Mouse (Mus musculus) limb, embryonic 14.5 days (tissue): ENCODE data around the gene Idnk. TPM values are rescaled to one million over a fixed set of nuclear protein-coding genes. Genes with fewer than 3 reads are reported as not detected.
A peak's percentile ranks its signal among the peaks of the same experiment; 100 is the strongest.
"Not testable (repeated sequence)": the region's sequence is repeated elsewhere in the genome, so short reads cannot be mapped to it uniquely, and the experiment has no call there.

Experiments used
- ATAC-seq: fragments of 200-750 bp; cut with Nextera tagmentation; 2 replicates; pipeline ENCODE4 v1.8.0; 2017; ENCODE audit warnings: low read depth, moderate number of reproducible peaks, moderate TSS enrichment; ENCODE audit not compliant: low FRiP score
- DNase-seq: peaks from one replicate; pipeline ENCODE4 v3.0.0-alpha.2; 2015; ENCODE audit warnings: low spot score
- H3K27ac ChIP-seq: fragments of 300-500 bp; sonication (generic); replicated peaks from 2 replicates; pipeline ENCODE4 v1.5.1; 2014; ENCODE audit warnings: low read depth, mild to moderate bottlenecking, low read length, moderate library complexity, mixed read lengths
- H3K27me3 ChIP-seq: fragments of 300-500 bp; sonication (generic); 2 replicates; pipeline ENCODE4 v1.6.1; 2014; ENCODE audit warnings: low read length, mixed read lengths; ENCODE audit not compliant: control insufficient read depth, insufficient read depth
- H3K36me3 ChIP-seq: fragments of 300-500 bp; sonication (generic); 2 replicates; pipeline ENCODE4 v1.6.1; 2014; ENCODE audit warnings: mild to moderate bottlenecking, low read length, moderate library complexity, mixed read lengths; ENCODE audit not compliant: control insufficient read depth, insufficient read depth
- H3K4me1 ChIP-seq: fragments of 300-500 bp; sonication (generic); 2 replicates; pipeline ENCODE4 v1.6.1; 2014; ENCODE audit warnings: antibody characterized with exemption, low read length, mixed read lengths; ENCODE audit not compliant: control insufficient read depth, insufficient read depth
- H3K4me2 ChIP-seq: fragments of 300-500 bp; sonication (generic); replicated peaks from 2 replicates; pipeline ENCODE4 v1.6.1; 2014; ENCODE audit warnings: low read depth, mild to moderate bottlenecking, low read length, moderate library complexity; ENCODE audit not compliant: severe bottlenecking
- H3K4me3 ChIP-seq: fragments of 300-500 bp; sonication (generic); replicated peaks from 2 replicates; pipeline ENCODE4 v1.5.1; 2014; ENCODE audit warnings: low read length
- H3K9ac ChIP-seq: fragments of 300-500 bp; sonication (generic); 2 replicates; pipeline ENCODE4 v1.6.1; 2014; ENCODE audit warnings: mild to moderate bottlenecking, low read depth, low read length, moderate library complexity; ENCODE audit not compliant: severe bottlenecking
- H3K9me3 ChIP-seq: fragments of 300-500 bp; sonication (generic); 2 replicates; pipeline ENCODE4 v1.6.1; 2016; ENCODE audit warnings: low read length; ENCODE audit not compliant: control insufficient read depth
- POLR2A ChIP-seq: fragments of 200-500 bp; IDR thresholded peaks from 2 replicates; pipeline ENCODE4 v1.8.0; 2012; ENCODE audit warnings: inconsistent platforms, mild to moderate bottlenecking, moderate library complexity, borderline replicate concordance; ENCODE audit not compliant: insufficient read depth, insufficient read length; ENCODE audit errors: extremely low read depth
- WGBS: fragments of 180-500 bp; shearing (Covaris S2); extraction: QIAGEN DNeasy Blood & Tissue Kit; methylation state at CpG from one replicate; pipeline ENCODE4 v1.1.7; 2014; 5-methylcytosine and 5-hydroxymethylcytosine counted together
- polyA plus RNA-seq, 2 experiments: library from polyadenylated mRNA; depleted of rRNA in 1 of 2; stranded (reverse) in 1 of 2; unstranded in 1 of 2; fragments of >200 nt; fragmentation: Nextera tagmentation in 1 of 2; extraction: Ambion mirVana in 1 of 2; gene quantifications; 2 replicates each; pipeline versions ENCODE4 v1.2.1 to v1.2.3; 2012 to 2014

Idnk gene
- polyA plus RNA-seq, 2 experiments = 17.7 to 31.1 TPM

DNA sequence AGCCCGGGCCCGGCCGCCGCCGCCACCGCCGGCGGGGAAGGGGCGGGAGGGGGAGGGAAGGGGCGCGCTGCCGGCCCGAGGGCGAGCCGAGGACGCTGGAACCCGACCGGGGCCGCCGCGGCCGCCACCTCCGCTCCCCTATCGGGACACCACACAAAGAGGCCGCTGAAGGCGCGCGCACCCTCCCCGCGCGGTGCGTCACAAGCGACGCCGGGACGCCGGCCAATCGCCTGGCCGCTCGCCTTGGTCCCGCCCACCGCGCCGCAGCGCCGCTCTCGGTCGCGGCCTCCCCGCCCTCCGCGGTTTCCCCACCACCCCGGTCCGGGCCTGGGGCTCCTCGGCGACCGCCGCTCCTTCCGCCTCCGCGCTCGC lies 29.1 kb upstream of the Idnk start, which contains the start of gene Hnrnpa0:
Gene Hnrnpa0 (minus strand): TSS at position 161 of the 372 bp plus-strand sequence.
- TF ChIP-seq POLR2A = peak; percentile 62; the same call in 1 of the 2 replicates
- WGBS = 0% methylated on average over 8 of the region's 62 CpGs
- peak within 1 kb of the TSS; percentile 75 for H3K4me2 ChIP-seq

GRCm38 (mm10) chr13:58128768-58129671 lies 28.4 kb upstream of the Idnk start:
- DNase-seq = peak; percentile 94
- Histone ChIP-seq H3K36me3 (peaks cover 17% of the 10 kb centered on the region), H3K9ac (peak overlapping the region; percentile 98), H3K4me3 (peak overlapping the region; percentile 98), H3K4me1 (peaks cover 13% of the 10 kb centered on the region; the same call in 1 of the 2 replicates), H3K9me3 (no peaks in the 10 kb centered on the region), H3K27me3 (no peaks in the 10 kb centered on the region), H3K27ac (peak overlapping the region; percentile 99), H3K4me2 (peak overlapping the region; percentile 58)
- TF ChIP-seq POLR2A = peak; percentile 72; the same call in 1 of the 2 replicates
- under 1% methylated on average over 71 of the region's 83 CpGs for WGBS
- ATAC-seq = peak; percentile 95

More for the DNA sequence above, 29.1 kb upstream of the Idnk start, which contains the start of gene Hnrnpa0:
- DNase-seq = peak; percentile 95
- H3K4me3 ChIP-seq = peak within 1 kb of the TSS; percentile 98
- H3K27me3 ChIP-seq = no peaks in the 10 kb centered on the region
- ATAC-seq = peak; percentile 93
- peaks cover 13% of the 10 kb centered on the region; the same call in 1 of the 2 replicates for H3K4me1 ChIP-seq
- H3K9me3 ChIP-seq = no peaks in the 10 kb centered on the region
- peaks cover 17% of the 10 kb centered on the region for H3K36me3 ChIP-seq
- peak within 1 kb of the TSS; percentile 99 for H3K27ac ChIP-seq
- H3K9ac ChIP-seq = peak within 1 kb of the TSS; percentile 98

DNA sequence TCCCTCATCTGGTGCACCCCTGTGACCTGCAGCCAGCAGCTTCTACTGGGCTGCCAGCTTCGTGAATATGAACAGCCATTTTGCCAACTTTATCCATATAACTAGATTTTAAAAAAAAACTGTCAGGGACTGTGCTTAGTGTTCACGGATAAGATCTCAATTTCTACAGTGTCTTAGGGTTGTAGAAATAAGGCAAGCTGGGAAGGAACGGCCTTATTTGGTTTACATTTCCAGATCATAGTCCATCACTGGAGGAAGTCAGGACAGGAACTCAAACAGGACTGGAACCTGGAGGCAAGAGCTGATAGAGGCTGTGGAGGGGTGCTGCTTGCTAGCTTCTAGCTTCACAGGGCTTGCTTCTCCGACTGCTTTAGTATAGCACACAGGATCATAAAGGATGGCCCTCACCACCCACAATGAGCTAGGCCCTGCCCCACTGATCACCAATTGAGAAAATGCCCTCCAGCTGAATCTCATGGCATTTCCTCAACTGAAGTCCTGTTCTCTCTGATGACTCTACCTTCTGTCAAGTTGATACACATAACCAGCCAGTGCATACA lies 27.7 kb upstream of the Idnk start:
- no peak for ATAC-seq
- 35% methylated on average over 4 of the region's 4 CpGs for WGBS
- no peak for TF ChIP-seq POLR2A
- H3K9ac ChIP-seq = peak overlapping the region; percentile 98
- peak overlapping the region; percentile 98 for H3K4me3 ChIP-seq
- H3K9me3 ChIP-seq = no peaks in the 10 kb centered on the region
- H3K4me1 ChIP-seq = peaks cover 13% of the 10 kb centered on the region; the same call in 1 of the 2 replicates
- no peaks in the 10 kb centered on the region for H3K27me3 ChIP-seq
- peak overlapping the region; percentile 99 for H3K27ac ChIP-seq
- peaks cover 17% of the 10 kb centered on the region for H3K36me3 ChIP-seq
- peak overlapping the region; percentile 58 for H3K4me2 ChIP-seq
- DNase-seq = no peak

- no peak for ATAC-seq
- DNase-seq = no peak
- Histone ChIP-seq H3K27me3 (no peaks in the 10 kb centered on the region), H3K36me3 (peaks cover 7% of the 10 kb centered on the region), H3K27ac (no peak overlapping the region), H3K4me3 (no peak overlapping the region), H3K4me1 (0 out of 2 replicates have a peak, but pooled peaks cover 6% of the 10 kb centered on the region), H3K9ac (no peak overlapping the region), H3K9me3 (no peaks in the 10 kb centered on the region), H3K4me2 (no peak overlapping the region)
- no peak for TF ChIP-seq POLR2A
- 40% methylated on average over 3 of the region's 3 CpGs for WGBS
Observed at GRCm38 (mm10) chr13:58131692-58132091, 25.8 kb upstream of the Idnk start.

DNA sequence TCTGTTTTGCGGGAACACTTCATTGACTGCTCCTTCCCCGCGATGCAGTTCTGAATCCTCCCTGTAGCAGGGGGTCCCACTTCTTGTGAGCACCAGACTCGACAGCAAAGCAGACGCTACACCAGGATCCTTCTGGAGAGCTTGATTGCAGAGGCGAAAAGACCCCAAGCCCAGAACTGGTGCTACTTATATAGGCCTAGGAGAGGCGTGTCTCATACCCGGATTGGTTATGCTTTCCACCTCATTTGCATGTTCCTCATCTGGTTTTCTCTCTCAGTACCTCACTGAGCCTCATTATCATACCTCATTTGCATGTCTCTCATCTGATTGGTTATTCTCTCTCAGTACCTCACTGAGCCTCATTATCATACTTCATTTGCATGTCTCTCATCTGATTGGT lies 10.8 kb upstream of the Idnk start:
- H3K9ac ChIP-seq, ATAC-seq, H3K4me2 ChIP-seq, H3K27me3 ChIP-seq, DNase-seq, H3K36me3 ChIP-seq, H3K4me3 ChIP-seq, H3K9me3 ChIP-seq, H3K4me1 ChIP-seq, H3K27ac ChIP-seq: not testable (repeated sequence)
- 97% methylated on average over 8 of the region's 8 CpGs for WGBS
